Mouse (Mus musculus) natural killer cell, adult 2 months (primary cell): Measurements from ENCODE around the gene Hfe2.

Source experiments
- DNase-seq, 2 experiments: peaks; one replicate each; pipeline ENCODE4 v3.0.0; 2022; ENCODE audit warnings: low spot score in 2 of 2

Gene Hfe2

GRCm38 (mm10) chr3:96573611-96574511, 48.9 kb downstream of the Hfe2 start:
- no peak for DNase-seq

DNA sequence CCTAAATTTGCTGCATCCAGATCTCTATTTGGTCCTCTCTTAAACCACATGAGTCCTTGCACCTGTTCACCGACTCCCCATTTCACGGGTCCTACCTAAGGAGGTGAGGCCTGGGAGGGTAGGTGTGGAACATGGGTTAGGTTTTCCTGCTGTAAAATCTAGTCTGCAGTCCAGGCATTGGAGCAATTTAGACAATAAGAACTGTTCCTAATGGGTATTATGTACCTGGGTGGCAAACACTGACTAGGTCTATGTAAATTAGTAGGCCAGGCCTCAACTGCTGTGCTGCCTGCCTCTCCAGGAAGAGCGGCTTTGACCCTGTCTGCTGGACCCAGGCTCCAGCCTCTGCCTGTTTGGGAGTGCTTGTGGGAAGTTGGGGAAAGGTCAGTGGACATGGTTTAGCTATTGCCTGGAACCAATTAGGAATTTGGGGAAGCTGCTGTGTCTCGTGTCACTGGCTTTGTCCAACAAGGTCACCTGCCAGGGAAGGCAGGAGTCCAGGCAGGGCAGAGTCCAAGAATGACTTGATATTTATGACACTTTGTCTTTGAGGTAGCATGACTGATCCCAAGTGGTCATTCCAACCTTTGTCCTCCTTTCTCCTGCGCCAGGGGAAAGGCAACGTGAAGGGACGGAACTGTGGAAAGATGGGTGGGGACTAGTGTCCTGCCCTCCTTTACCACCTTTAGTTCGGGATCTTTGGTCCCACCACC, 50.5 kb downstream of the Hfe2 start:
- DNase-seq, result no peak

DNA sequence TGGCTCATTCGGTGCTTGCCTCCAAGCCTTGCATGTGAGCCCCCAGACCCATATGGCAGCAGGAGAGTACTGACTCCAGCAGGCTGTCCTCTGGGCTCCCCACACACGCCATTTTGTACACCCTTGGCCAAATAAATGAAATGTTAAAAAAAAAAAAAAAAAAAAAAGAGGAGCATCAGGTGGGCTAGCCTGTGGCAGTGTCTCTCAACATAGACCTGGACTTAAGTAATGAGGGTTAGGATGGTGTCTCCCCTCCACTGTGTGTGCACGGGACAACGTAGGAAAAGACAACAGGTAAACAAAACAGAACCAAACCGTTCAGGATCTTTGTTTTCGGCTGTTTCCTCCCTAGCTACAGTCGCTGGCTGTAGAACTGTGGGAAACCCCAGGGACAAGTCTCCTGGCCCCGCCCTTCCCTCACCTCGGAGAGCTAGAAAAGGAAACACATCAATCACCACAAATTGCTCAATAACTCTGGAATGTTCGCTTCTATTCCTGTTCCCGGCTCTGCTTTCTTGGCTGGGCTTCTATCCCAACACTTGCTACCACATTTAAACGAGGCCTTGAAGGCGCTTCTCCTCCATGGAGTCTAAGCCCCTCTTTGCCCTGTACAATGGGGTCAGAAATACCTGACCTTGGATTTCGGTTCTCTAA, 51.2 kb downstream of the Hfe2 start:
- DNase-seq, result no peak

GRCm38 (mm10) chr3:96576690-96577541, 51.9 kb downstream of the Hfe2 start, which contains the start of gene Gm16253:
Gene Gm16253, plus strand, starts transcription at chr3:96576984.
- DNase-seq, result peak; percentile 87 to 88

- DNase-seq, result no peak
These were observed 52.6 kb downstream of the Hfe2 start for GRCm38 (mm10) chr3:96577566-96577965.
